Mouse (Mus musculus): Measurements from ENCODE around the gene Tuba4a. TPM values are rescaled to one million over a fixed set of nuclear protein-coding genes. Genes with fewer than 3 reads are reported as not detected.

The Tuba4a gene
- total RNA-seq, 1 experiment from 2014 or later = 53.1 TPM

Small RNAs within 50 kb of the gene (microRNA-seq; reads per million reads assigned to microRNA genes)
- 0 reads per million in 2 experiments for gene Gm27943

Other genes with a start within 250 kb of the Tuba4a start
- gene Nhej1, start 94.7 kb downstream of the Tuba4a start, total RNA-seq (2021) = 4.3 and 5.9 TPM in 2 replicates
- gene Slc23a3, start 86.0 kb downstream of the Tuba4a start, total RNA-seq (2021) = 0.71 TPM in 1 of 2 replicates, not detected in the other
- 35.0 and 47.1 TPM in 2 replicates for gene Cnppd1, start 77.2 kb downstream of the Tuba4a start, total RNA-seq (2021)
- gene Retreg2, start 77.1 kb downstream of the Tuba4a start, total RNA-seq (2021) = 74.1 and 78.4 TPM in 2 replicates
- 26.3 and 33.5 TPM in 2 replicates for gene Zfand2b, start 51.2 kb downstream of the Tuba4a start, total RNA-seq (2021)
- gene Abcb6, start 39.5 kb downstream of the Tuba4a start, total RNA-seq (2021) = 37.0 and 44.5 TPM in 2 replicates
- gene Ankzf1, start 27.7 kb downstream of the Tuba4a start, total RNA-seq (2021) = 14.4 and 19.8 TPM in 2 replicates
- gene Atg9a, start 27.7 kb downstream of the Tuba4a start, total RNA-seq (2021) = 36.0 and 36.4 TPM in 2 replicates
- gene Glb1l, start 9.1 kb downstream of the Tuba4a start, total RNA-seq (2021) = 18.0 and 24.7 TPM in 2 replicates
- gene Stk16, start 9.0 kb downstream of the Tuba4a start, total RNA-seq (2021) = 95.6 and 104 TPM in 2 replicates
- not detected in 2 replicates for gene A630095N17Rik, start 12.2 kb upstream of the Tuba4a start, total RNA-seq (2021)
- gene Dnajb2, start 16.5 kb upstream of the Tuba4a start, total RNA-seq (2021) = 49.3 and 66.8 TPM in 2 replicates
- 46.5 and 57.2 TPM in 2 replicates for gene Ptprn, start 44.6 kb upstream of the Tuba4a start, total RNA-seq (2021)
- gene Resp18, start 58.5 kb upstream of the Tuba4a start, total RNA-seq (2021) = 119 and 126 TPM in 2 replicates
- gene Dnpep, start 98.1 kb upstream of the Tuba4a start, total RNA-seq (2021) = 92.5 and 101 TPM in 2 replicates
- gene Des, start 140.5 kb upstream of the Tuba4a start, total RNA-seq (2021) = 19.8 and 26.9 TPM in 2 replicates
- gene Speg, start 155.4 kb upstream of the Tuba4a start, total RNA-seq (2021) = 11.0 and 18.3 TPM in 2 replicates
- gene Gmppa, start 216.1 kb upstream of the Tuba4a start, total RNA-seq (2021) = 58.8 and 74.2 TPM in 2 replicates
- 3.8 and 4.2 TPM in 2 replicates for gene Asic4, start 230.6 kb upstream of the Tuba4a start, total RNA-seq (2021)

Data from adrenal gland, postnatal 14 days (tissue).